Mouse (Mus musculus): ENCODE results near the gene Csgalnact2. TPM values are rescaled to one million over a fixed set of nuclear protein-coding genes. Genes with fewer than 3 reads are reported as not detected.

Gene Csgalnact2
- 10 to 100 TPM; 17.5 to 17.9 TPM for total RNA-seq (2021)
- long read RNA-seq, experiment 1, transcript Csgalnact2-201 (8 exons, 3,661 nt) = major isoform, 11 of 18 reads
- long read RNA-seq, experiment 1, partial matches to known transcripts = 2 of 18 reads
- long read RNA-seq, experiment 1, other reads (novel, unspliced or antisense) = 5 of 18 reads
- long read RNA-seq, experiment 2, transcript Csgalnact2-201 (8 exons, 3,661 nt) = major isoform, 6 of 7 reads
- long read RNA-seq, experiment 2, partial matches to known transcripts = 0 of 7 reads
- long read RNA-seq, experiment 2, other reads (novel, unspliced or antisense) = 1 of 7 reads

DNA sequence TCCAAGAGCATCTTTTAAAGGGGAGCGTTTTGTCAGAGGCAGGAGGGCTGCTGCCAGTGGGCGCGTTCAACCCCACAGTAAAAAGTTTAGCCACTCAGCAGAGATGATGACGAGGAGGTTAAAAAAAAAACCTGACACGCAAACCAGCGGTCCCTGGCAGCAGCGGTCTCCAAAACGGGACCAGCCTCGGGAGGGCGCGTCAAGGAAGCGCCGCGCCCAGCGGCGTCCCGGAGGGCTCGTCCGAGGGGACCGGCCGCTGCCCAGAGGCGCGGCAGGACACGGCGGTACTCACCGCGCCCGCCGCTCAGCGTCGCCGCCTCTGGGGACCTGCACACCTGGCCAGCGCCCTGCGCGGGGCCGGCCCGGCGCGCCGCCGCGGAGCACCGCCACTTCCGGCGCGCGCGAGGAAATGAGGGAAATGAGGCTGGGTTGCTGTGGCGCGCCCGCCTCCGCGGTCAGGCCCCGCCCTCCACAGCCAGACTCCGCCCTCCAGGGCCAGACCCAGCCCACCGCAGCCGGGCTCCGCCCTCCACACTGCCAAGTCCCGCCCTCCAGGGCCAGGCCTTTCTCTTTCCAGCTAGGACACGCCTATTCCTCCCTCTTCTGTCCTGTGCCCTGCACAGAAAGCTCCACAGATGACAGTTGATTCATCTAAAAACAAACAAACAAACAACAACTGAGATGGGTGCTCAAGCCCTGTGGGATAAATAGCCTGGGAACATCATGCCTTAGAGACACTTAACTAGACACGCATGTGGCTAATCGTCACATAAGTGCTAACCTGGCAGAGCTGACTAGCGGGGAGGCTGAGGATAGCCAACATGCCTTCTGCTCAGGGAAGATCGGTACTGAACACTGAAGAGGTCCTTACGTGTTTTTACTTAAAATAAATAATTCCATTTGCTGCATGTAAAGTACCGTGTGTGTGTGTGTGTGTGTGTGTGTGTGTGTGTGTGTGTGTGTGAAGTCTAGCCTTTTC lies at the start of gene Csgalnact2:
Csgalnact2 (minus strand) TSS at position 410 of the 979 bp plus-strand sequence.
- DNase-seq = peak; percentile 96

DNA sequence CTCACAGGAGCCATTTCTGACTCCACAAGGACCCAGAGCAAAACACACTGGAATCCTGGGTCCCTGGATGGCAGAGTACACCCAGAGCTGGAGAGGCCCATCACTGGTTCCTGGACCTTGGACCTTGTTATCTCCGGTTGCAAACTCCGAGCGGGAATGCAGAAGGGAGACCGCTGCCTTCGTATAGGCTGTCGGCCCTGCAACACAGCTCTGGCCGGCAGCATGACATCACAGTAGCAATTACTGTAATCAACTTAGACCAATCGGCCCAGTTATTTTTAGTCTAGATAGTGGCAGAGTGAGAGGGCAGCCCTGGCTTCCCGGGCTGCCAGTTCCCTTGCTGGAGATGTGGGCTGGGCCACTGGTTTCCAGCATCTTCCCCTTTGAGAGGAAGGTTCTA lies 49.7 kb upstream of the Csgalnact2 start:
- no peak for DNase-seq

DNA sequence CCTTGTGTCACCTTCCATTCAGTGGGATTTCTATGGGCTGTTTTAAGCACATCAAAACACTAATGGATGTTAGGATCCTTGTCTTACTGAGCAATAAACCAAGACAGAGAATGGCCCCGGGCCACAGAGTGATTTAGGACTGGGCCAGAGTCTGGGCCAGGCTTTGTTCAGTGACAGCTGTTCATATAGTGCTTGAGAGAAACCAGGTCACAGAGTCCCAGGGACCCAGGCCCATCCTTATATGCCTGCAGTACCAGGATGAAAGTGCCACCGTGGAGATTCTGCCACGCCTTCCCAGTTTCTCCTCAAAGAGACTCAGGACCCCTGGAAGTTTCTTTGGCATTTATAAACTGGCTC lies 48.3 kb upstream of the Csgalnact2 start:
- DNase-seq = no peak

DNA sequence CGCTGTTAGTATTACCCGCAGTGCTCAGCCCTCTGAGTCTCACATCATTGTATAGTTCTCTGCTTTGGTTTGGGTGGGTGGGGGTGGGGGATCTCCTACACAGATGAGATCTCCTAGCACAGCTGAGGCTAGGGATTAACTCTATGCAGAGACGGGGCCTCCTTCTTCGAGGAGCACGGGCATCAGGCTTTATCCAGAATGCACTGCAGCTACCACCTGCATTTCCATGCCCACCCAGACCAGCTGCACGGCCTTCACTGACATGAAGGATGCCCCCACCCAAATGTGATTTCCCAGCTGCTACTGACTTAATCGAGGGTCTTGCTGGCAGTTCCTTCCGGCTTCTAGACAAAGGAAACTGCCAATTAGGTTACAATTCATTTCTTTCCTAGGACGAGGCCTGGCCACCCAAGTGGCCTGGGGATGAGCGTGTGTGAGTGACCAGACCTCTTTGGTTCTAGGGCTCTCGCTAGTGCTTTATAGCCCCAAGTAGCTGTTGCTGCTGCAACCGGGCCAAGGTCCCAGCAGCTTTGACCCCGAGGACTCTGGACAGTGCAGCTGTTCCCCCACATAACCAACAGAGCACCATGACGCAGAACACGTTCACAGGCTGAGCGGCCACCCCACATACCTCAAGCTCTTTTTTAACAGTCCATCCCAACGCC lies 47.8 kb upstream of the Csgalnact2 start:
- DNase-seq = no peak

DNA sequence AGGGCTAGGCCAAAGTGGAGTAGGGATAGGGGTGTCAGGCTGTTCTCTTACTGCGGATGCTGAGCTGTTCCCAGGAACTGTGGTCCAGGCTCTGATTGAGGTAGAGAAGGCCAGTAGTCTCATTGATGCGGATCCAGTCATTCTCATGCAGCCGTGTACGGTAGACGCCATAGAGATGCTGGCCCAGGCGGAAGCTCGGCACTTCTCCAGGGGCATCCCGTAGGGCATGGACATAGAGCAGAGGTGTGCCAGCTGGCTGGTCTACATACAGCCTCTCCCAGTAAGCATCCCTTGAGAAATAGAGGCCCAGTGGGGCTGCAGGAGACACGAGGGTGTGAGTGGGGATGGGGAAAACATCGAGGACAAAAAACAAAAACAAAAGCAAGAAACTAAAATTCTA lies 45.2 kb upstream of the Csgalnact2 start:
- no peak for DNase-seq

DNA sequence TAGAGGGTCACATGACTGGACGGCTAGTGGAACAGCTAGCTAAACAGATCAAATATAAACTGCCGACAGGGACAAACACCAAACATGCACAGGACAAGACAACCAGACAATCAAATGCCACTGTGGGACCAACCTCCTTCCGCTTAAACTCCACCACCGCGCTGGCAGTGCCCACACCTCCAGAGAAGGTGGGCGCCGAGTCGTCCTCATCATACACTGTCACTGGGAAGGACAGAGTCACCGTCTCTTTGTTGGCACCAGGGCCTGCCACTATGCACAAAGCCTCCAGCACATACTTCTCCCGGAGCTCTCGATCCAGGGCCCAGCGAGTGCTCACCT lies 41.1 kb upstream of the Csgalnact2 start:
- DNase-seq = no peak

DNA sequence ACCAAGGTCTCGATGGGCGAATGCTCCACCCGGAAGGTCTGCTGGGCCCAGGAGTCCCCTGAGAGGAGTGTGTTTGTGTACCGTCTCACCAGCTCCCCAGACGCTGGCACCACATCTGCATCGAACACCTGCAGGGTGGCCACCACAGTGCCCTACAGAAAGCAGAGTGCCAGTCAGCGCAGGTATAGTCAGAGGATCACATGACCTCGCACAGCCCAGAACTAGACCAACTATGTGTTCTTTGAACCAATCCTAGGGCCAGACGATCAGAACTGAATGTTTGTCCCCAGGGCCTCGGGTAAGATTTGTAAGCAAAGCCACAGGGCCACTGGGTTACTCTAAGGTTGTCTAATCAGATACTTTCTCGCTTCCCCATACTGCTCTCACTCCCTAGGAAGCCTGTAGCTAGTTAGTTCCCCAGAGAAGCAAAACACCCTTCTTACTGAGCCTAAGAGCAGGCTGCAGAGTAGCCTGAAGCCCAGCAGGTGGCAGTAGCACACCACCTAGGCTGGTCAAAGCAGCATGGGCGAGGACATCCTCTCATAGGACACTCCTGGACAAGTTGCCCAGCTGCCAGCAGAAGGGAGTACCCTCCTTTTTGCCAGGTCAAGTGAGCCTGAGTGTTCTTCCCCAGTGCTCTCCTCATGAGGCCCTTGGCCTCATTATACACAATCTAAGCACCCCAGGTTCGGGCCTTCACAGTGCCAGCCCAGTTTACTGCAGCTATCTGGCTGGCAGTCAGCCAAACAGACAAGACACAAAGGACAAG lies 40.6 kb upstream of the Csgalnact2 start:
- DNase-seq = peak; percentile 76 to 81

DNA sequence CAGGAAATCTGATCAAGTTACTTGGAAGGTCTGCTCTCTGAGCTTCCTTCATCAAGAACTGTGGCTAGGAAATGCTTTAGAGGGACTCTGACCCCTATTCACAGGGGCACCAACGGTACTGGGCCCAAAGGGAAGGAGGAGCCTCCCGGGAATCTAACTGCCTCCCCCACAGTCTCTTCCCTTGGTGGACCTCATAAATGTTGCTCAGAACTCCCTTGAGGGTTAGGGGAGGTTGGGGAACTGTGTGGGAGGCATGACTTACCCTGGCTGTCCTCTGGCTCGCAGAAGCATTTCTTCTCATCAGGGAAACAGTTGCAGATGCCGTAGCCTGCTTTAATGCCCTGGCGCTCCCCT lies 35.0 kb upstream of the Csgalnact2 start:
- DNase-seq = no peak

DNA sequence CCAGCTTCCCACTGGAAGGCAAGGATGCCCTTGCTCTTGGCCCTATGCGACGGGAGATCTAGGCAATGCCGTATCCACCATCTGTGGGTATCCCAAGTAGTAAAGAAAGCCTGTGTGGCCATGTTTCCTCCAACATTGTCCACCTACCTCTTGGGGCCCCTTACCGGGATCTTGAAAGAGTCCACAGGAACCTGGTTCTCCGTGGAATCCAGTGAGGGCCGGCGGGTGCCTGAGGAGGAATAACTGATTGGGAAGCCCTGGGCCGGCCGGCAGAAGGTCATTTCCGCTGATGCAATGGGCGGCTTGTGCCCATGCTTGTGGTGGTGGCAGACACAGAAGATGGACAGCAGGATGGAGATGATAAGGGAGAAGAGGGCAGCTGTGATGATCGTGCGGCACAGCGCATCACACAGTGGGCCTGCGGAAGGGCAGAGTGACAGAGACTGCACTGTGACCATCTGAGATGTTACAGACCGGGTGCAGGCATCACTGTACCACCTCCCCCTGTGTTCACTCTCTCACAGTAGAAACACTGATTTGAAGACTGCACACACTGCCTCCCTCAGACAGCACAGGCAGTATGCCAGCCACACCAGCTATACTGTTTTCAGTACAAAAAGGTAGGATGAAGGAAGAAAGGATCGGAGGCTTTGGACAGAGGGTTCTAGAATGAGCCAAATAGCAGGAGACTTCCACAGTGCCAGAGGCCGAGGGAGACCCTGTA lies 34.5 kb upstream of the Csgalnact2 start:
- no peak for DNase-seq

DNA sequence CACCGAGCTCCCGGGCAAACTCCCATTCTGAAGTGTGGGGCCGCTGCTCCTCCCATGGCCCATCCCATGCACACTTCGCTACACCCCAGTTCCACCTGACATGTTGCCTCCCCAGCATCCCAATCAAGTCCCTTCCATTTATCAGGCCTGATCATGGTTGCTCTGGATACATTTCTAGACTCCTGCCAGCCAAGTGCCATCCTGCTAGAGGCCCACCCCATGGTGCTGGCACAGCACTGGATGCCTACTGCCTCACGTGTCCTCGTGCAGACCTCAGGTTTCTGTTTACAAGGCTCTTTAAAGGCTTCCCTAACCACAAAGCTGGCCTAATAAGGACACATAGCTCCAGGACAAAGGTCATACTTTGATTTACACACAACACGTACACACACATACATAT lies 32.4 kb upstream of the Csgalnact2 start:
- DNase-seq = no peak

DNA sequence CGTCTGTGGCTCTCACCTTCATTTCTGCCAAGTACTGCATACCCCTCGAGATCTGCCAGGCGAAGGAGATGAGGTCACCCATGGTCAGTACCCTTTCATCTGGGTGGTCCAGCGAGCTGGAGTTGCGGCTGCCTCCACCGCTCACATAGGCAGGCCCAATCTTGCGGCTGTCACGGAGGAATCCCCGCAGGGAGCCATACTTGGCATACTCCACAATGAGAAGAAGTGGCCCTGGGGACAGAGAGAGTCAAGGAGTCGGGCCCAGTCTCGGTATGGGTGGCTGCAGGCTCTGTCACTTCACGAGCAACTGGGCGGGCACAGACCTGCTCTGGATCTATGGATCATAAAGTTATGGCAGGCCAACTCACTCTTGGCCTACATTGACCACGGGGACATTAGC lies 29.2 kb upstream of the Csgalnact2 start:
- no peak for DNase-seq

DNA sequence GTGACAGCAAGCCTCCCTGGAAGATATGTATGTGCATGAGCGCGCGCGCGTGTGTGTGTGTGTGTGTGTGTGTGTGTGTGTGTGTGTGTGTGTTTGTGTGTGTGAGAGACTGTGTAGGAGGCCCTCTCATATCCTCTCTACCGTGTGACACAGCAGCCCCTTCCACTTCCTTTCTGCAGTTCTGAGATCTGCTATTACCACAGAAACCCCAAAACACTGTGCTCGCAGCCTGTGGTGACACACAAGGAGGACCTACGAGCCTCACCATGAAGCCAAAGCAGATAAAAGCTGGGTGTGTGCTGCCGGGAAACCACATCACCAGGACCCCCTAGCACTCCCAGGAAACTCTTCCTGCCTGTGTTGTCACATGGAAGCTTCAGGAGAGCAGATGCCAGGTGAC lies 28.1 kb upstream of the Csgalnact2 start:
- DNase-seq = no peak

DNA sequence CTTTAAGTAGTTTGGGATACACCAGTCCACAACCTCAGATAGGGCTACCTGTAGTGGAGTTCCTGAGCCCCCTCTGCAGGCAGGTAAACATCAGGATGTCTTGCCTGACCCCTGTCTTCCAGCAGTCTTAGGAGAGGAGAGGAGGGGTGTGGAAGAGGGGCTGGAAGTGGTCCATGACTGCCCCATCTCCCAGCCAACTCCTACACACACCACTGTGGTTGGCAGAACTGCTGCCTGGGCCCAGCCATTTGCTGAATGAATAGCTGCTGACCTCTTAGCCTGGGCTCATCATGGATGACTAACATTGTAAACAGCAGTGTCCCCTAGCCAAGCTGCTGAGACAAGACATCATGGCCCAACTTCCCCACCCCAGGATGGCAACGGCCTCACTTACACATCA lies 26.6 kb upstream of the Csgalnact2 start:
- no peak for DNase-seq

DNA sequence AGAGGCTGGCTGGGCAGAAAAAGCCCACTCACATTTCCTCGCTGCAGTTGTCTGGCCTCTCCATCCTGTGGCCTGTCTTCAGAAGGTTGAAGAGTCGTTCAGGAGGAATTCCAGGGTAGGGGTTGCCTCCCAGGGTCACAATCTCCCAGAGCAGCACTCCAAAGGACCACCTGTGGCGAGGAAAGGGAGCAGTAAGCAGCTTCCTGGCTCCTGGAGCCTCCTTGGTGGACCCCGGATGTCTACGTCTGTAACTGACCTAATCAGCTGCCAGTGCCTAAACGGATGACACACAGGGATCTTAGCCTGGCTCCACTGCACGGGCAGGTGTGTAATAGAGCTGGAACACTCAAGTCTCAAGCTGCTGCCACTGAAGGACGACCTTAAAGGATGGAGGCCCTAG lies 25.8 kb upstream of the Csgalnact2 start:
- DNase-seq = no peak

DNA sequence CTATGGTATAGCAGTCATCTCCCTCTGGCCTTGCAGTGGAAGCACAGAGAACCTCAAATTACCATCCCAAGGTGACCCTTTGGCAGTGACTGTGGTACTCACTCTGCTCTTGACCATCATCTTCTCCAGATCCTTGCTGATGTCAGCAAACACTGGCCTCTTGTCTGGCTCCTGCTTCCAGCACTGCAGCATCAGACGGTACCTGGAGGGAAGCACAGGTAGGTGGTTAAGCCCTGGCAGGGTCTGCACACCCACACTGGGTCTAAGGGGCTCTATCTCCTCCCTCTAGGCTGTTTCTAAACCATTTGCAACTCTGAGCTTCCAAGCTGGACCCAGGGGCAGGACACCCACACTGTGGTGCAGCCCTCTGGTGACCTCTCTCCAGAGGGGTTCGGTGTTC lies 24.1 kb upstream of the Csgalnact2 start:
- no peak for DNase-seq

DNA sequence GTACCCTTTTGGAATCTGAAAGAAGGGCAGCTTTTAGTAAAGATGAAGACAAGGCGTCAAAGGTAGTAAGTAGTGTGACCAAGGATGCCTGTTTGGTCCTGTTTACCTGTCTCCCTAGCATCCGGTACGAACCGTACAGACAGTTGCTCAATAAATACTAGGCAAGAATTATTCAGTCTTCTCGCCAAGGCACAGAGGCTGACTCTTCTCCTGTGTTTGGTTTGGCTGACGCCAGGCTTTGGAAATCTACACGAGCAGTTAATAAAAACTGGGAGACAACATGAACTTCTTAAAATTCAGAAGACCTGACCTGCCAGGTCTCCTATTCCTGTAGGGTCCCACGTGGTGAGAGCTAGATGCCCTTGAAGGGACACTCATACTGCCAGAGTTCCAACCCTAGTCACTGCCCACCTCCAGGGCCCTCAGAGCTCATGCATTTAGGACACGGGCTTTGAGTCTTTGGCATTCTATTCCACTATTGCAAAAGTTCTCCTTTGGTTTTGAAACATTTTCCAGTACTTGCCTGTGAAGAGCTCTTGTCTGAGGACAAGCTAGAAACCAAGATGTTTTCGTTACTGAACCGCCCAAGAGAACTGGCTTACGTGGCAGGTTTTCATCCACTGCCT lies 23.6 kb upstream of the Csgalnact2 start:
- DNase-seq = no peak

DNA sequence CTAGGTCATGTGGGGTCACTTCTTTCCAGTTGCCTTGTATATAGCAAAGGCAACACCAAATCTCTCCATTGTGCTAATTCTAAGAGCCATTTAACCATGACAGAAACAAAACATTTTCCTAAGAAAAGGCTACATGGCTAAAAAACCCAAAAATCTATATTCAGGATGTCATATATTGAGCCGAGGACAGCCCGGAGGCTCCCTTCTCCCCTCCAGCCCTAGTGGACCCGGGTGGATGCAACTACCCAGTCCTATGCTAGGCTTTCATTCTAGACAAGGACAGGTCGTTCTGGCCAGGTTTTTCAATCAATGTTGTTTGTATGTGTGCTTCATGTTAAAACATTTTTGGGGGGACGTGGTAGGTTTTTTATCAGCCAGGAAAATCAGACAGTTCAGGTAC lies 14.2 kb upstream of the Csgalnact2 start:
- DNase-seq = no peak

DNA sequence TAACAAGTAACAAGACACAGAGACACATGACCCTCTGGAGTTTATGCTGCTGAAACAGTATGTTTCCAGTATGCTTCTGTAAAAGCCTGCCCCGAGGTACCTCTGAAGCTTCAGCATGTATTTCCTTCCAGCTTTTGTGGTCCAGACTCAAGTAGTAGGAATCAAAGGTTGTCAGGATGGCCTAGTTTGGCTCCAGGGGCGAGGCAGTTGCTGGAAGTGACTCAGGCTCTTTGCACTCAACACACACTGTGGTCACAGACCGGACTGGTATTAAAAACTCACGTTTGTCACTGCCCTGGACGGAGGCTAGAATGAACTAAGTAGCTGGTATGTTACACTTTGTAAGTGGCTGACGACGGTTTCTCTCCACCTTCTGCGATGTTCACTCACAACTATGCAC lies 12.0 kb upstream of the Csgalnact2 start:
- no peak for DNase-seq

DNA sequence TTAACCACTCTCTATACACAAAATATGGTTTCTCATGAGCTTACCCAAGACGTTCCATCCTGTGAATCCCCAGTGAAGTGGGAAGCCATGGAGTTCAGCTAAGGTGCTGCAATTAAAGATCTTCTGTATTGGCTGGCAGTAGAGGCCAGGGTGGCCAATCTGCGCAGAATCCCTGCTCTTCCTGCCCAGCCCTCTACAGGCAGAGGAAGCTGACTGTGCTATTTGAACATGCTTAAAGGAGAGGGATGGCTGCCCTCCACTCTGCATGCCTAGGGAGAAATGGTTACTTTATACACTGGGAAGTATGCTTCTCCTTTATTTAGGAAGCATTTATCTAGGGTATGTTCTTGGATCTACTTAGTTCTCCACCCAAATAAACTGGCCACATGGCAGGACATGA lies 11.6 kb upstream of the Csgalnact2 start:
- no peak for DNase-seq

DNA sequence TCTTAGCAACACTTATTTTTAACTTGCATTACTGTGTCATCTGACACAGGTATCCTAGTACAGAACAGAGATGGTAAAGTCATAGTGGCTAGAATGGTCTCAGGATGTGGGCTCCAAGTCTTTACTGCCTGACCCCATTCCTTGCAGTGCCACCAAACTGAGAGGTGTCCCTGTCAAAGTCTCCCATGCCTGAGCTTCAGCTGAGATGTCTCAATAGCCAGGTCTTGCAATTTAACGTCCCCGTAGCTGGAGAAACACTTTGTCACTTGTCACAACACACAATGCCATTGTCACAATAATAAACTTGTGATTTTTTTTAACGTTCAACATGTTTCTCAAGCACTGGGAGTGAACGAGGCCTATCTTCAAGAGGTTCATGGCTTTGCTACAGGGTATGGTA lies 11.2 kb upstream of the Csgalnact2 start:
- DNase-seq = no peak

DNA sequence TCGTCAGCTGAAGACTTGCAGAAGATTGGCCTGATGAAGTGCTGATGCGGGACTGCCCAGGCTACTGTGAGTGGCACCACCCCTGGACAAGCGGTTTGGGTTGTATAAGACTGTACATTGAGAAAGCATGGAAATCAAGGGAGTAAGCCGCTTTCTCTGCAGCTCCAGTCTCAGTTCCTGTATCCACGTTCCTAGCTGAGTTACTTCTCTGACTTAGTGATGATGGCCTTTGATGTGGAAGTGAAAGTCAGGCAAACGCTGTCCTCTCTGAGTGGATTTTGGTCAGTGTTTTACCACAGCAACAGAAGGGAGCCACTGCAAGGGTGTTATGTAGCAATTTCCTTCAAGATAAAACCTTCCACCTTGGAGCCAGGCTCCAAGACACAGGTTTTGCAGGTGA lies 2.0 kb upstream of the Csgalnact2 start:
- peak in 1 of 2 experiments; percentile 37 for DNase-seq
